Mouse (Mus musculus): ENCODE measurements around the gene Gm21789. TPM values are rescaled to one million over a fixed set of nuclear protein-coding genes. Genes with fewer than 3 reads are reported as not detected.
"Not testable (repeated sequence)": the region's sequence is repeated elsewhere in the genome, so short reads cannot be mapped to it uniquely, and the experiment has no call there.

Gene Gm21789
- polyA plus RNA-seq (2012; rRNA removed), result not detected in 2 replicates

DNA sequence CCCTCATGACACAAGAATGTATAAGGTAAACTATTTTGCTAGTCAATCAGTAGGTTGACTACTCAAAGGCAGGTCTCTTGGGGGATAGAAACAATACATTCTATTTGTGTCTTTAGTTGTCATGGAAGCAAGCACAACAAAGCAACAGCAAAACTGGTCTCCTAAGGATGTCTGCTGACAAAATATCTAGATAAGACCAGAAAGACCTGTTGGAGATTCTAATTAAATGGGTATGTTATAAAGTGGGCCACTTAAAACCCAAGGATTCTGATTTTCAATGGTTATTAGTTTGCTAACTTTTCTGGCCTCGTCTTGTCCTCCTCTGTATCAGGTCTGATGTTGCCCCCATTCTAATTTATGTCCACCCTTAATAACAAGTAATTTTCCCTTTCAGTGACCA is at the start of gene Gm21789:
Gene Gm21789 (plus strand): TSS at position 301 of the 400 bp plus-strand sequence.
- WGBS, result no CpG with 5 or more reads among the region's 1 CpGs
- not testable (repeated sequence) for DNase-seq (ENCODE audit: low read depth, low spot score)

DNA sequence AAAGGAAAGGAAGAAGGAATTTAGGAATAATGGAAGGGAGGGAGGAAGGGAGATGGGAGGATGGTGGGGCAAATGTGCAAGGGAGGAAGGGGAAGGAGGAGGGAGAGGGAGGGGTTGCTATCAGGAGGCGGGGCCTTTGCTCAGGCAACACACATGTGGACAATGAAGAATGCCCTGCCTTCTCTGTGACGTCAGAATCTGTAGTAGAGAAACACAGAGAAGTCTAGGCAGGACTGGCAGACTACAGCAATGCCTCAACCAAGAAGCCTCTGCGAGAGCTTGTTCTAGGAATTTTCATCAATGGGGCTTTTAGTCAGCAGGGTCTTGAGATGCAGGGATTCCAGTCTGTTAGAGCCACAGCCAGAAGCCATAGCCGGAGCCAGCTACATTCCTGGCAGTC is 47.2 kb upstream of the Gm21789 start, which contains the start of gene Btbd35f30:
Gene Btbd35f30 (plus strand): TSS at position 301 of the 400 bp plus-strand sequence.
- WGBS, result no CpG with 5 or more reads among the region's 4 CpGs
- not testable (repeated sequence) for DNase-seq (ENCODE audit: low read depth, low spot score)

- WGBS, result no CpG with 5 or more reads among the region's 3 CpGs
These were observed 32.0 kb downstream of the Gm21789 start, which contains the start of gene Btbd35f5 for GRCm38 (mm10) chrX:32973597-32973996. Gene Btbd35f5 (plus strand): TSS chrX:32973897.

More at GRCm38 (mm10) chrX:32973597-32973996, 32.0 kb downstream of the Gm21789 start, which contains the start of gene Btbd35f5:
- DNase-seq (ENCODE audit: low read depth, low spot score), result not testable (repeated sequence)

Other genes with a start within 250 kb of the Gm21789 start
- gene Btbd35f21, start 215.7 kb upstream of the Gm21789 start, polyA plus RNA-seq (2012; rRNA removed), result not detected in 2 replicates
- not detected in 2 replicates for gene Btbd35f30, start 47.1 kb upstream of the Gm21789 start, polyA plus RNA-seq (2012; rRNA removed)
- not detected in 2 replicates for gene Btbd35f5, start 32.1 kb downstream of the Gm21789 start, polyA plus RNA-seq (2012; rRNA removed)

All from large intestine, adult 2 months (tissue).